Mouse (Mus musculus): ENCODE data around the gene Tmc6. TPM values are rescaled to one million over a fixed set of nuclear protein-coding genes. Genes with fewer than 3 reads are reported as not detected.

Gene Tmc6
- polyA plus RNA-seq, 1 experiment from 2014 or later, result 62.1 TPM

- WGBS, result 89% methylated on average over 5 of the region's 5 CpGs
- H3K4me1 ChIP-seq (replicated peaks; ENCODE audit: control insufficient read depth, insufficient read depth, low read length), result peaks cover 6% of the 10 kb centered on the region; the same call in 1 of the 2 replicates
- no peak overlapping the region for H3K27ac ChIP-seq (ENCODE audit: low read depth, low read length)
- DNase-seq (ENCODE audit: low spot score), result no peak
- H3K4me3 ChIP-seq (ENCODE audit: low read depth, low read length), result no peak overlapping the region
- no peaks in the 10 kb centered on the region for H3K27me3 ChIP-seq (replicated peaks; ENCODE audit: control insufficient read depth, insufficient read depth, low read length)
- H3K9me3 ChIP-seq (ENCODE audit: control insufficient read depth, low read length), result no peaks in the 10 kb centered on the region
- no peak overlapping the region for H3K4me2 ChIP-seq
- H3K9ac ChIP-seq (ENCODE audit: low read depth, low read length), result no peak overlapping the region
- ATAC-seq (replicated peaks; ENCODE audit: low FRiP score), result no peak
- H3K36me3 ChIP-seq (ENCODE audit: control insufficient read depth, insufficient read depth, low read length), result 0 out of 2 replicates have a peak, but pooled peaks cover 2% of the 10 kb centered on the region
Observed at GRCm38 (mm10) chr11:117728245-117728644, 53.8 kb downstream of the Tmc6 start.

- 83% methylated on average over 4 of the region's 4 CpGs for WGBS
- Histone ChIP-seq H3K36me3 (ENCODE audit: control insufficient read depth, insufficient read depth, low read length) (peaks cover 10% of the 10 kb centered on the region), H3K4me2 (no peak overlapping the region), H3K9me3 (ENCODE audit: control insufficient read depth, low read length) (no peaks in the 10 kb centered on the region), H3K27me3 (replicated peaks; ENCODE audit: control insufficient read depth, insufficient read depth, low read length) (no peaks in the 10 kb centered on the region), H3K9ac (ENCODE audit: low read depth, low read length) (no peak overlapping the region), H3K4me1 (replicated peaks; ENCODE audit: control insufficient read depth, insufficient read depth, low read length) (peaks cover 6% of the 10 kb centered on the region; the same call in 1 of the 2 replicates), H3K27ac (ENCODE audit: low read depth, low read length) (no peak overlapping the region), H3K4me3 (ENCODE audit: low read depth, low read length) (no peak overlapping the region)
- ATAC-seq (replicated peaks; ENCODE audit: low FRiP score) (no peak), DNase-seq (ENCODE audit: low spot score) (no peak)
Observed at GRCm38 (mm10) chr11:117727031-117727430, 55.0 kb downstream of the Tmc6 start.

GRCm38 (mm10) chr11:117724604-117725301 lies 57.2 kb downstream of the Tmc6 start:
- no peak for ATAC-seq (replicated peaks; ENCODE audit: low FRiP score)
- Histone ChIP-seq H3K9me3 (ENCODE audit: control insufficient read depth, low read length) (no peaks in the 10 kb centered on the region), H3K4me1 (replicated peaks; ENCODE audit: control insufficient read depth, insufficient read depth, low read length) (peaks cover 6% of the 10 kb centered on the region; the same call in 1 of the 2 replicates), H3K36me3 (ENCODE audit: control insufficient read depth, insufficient read depth, low read length) (peaks cover 22% of the 10 kb centered on the region), H3K4me3 (ENCODE audit: low read depth, low read length) (no peak overlapping the region), H3K27me3 (replicated peaks; ENCODE audit: control insufficient read depth, insufficient read depth, low read length) (no peaks in the 10 kb centered on the region), H3K27ac (ENCODE audit: low read depth, low read length) (peak overlapping the region; percentile 34), H3K9ac (ENCODE audit: low read depth, low read length) (no peak overlapping the region), H3K4me2 (no peak overlapping the region)
- 59% methylated on average over 6 of the region's 6 CpGs for WGBS
- DNase-seq (ENCODE audit: low spot score), result no peak

- H3K4me1 ChIP-seq (replicated peaks; ENCODE audit: control insufficient read depth, insufficient read depth, low read length), result no peaks in the 10 kb centered on the region; the same call in 1 of the 2 replicates
- H3K36me3 ChIP-seq (ENCODE audit: control insufficient read depth, insufficient read depth, low read length), result peaks cover 35% of the 10 kb centered on the region
- DNase-seq (ENCODE audit: low spot score), result no peak
- H3K4me3 ChIP-seq (ENCODE audit: low read depth, low read length), result no peak overlapping the region
- 91% methylated on average over 3 of the region's 3 CpGs for WGBS
- no peak overlapping the region for H3K9ac ChIP-seq (ENCODE audit: low read depth, low read length)
- no peak for ATAC-seq (replicated peaks; ENCODE audit: low FRiP score)
- H3K4me2 ChIP-seq, result no peak overlapping the region
- H3K27me3 ChIP-seq (replicated peaks; ENCODE audit: control insufficient read depth, insufficient read depth, low read length), result no peaks in the 10 kb centered on the region
- no peak overlapping the region for H3K27ac ChIP-seq (ENCODE audit: low read depth, low read length)
- no peaks in the 10 kb centered on the region for H3K9me3 ChIP-seq (ENCODE audit: control insufficient read depth, low read length)
Observed at GRCm38 (mm10) chr11:117718838-117719237, 63.2 kb downstream of the Tmc6 start.

Other genes starting within 250 kb of the Tmc6 start
- 8.0 TPM in 2 replicates for gene Tnrc6c, start 127.9 kb downstream of the Tmc6 start, polyA plus RNA-seq (2014; fragmentation: Nextera tagmentation; extraction: Ambion mirVana)
- gene Tmc8, start 122 bp downstream of the Tmc6 start, polyA plus RNA-seq (2014; fragmentation: Nextera tagmentation; extraction: Ambion mirVana), result 18.6 and 18.8 TPM in 2 replicates
- gene 6030468B19Rik, start 15.5 kb upstream of the Tmc6 start, polyA plus RNA-seq (2014; fragmentation: Nextera tagmentation; extraction: Ambion mirVana), result 49.3 and 54.3 TPM in 2 replicates
- gene Gm20708, start 27.5 kb upstream of the Tmc6 start, polyA plus RNA-seq (2014; fragmentation: Nextera tagmentation; extraction: Ambion mirVana), result 0.21 and 0.80 TPM in 2 replicates
- gene Syngr2, start 27.5 kb upstream of the Tmc6 start, polyA plus RNA-seq (2014; fragmentation: Nextera tagmentation; extraction: Ambion mirVana), result 92.1 and 99.4 TPM in 2 replicates
- gene Afmid, start 43.7 kb upstream of the Tmc6 start, polyA plus RNA-seq (2014; fragmentation: Nextera tagmentation; extraction: Ambion mirVana), result 8.4 and 11.1 TPM in 2 replicates
- 185 and 192 TPM in 2 replicates for gene Tk1, start 43.9 kb upstream of the Tmc6 start, polyA plus RNA-seq (2014; fragmentation: Nextera tagmentation; extraction: Ambion mirVana)
- 430 and 440 TPM in 2 replicates for gene Birc5, start 67.1 kb upstream of the Tmc6 start, polyA plus RNA-seq (2014; fragmentation: Nextera tagmentation; extraction: Ambion mirVana)
- not detected in 2 replicates for gene Tmem235, start 78.6 kb upstream of the Tmc6 start, polyA plus RNA-seq (2014; fragmentation: Nextera tagmentation; extraction: Ambion mirVana)
- 1.5 and 1.7 TPM in 2 replicates for gene Tha1, start 91.3 kb upstream of the Tmc6 start, polyA plus RNA-seq (2014; fragmentation: Nextera tagmentation; extraction: Ambion mirVana)
- 3.7 and 4.6 TPM in 2 replicates for gene Socs3, start 187.8 kb upstream of the Tmc6 start, polyA plus RNA-seq (2014; fragmentation: Nextera tagmentation; extraction: Ambion mirVana)
- 31.5 and 31.9 TPM in 2 replicates for gene Pgs1, start 204.1 kb upstream of the Tmc6 start, polyA plus RNA-seq (2014; fragmentation: Nextera tagmentation; extraction: Ambion mirVana)

All from liver, embryonic 11.5 days (tissue).